Mouse (Mus musculus) midbrain, embryonic 14.5 days (tissue): ENCODE data around the gene Kcnma1. TPM values are rescaled to one million over a fixed set of nuclear protein-coding genes. Genes with fewer than 3 reads are reported as not detected.

Experiments used
- ATAC-seq: fragments of 200-750 bp; cut with Nextera tagmentation; 2 replicates; pipeline ENCODE4 v1.8.0; 2017; ENCODE audit warnings: moderate number of reproducible peaks, moderate library complexity; ENCODE audit not compliant: low FRiP score, low TSS enrichment
- DNase-seq: peaks from one replicate; pipeline ENCODE4 v3.0.0-alpha.2; 2015
- H3K27ac ChIP-seq: fragments of 300-500 bp; sonication (generic); replicated peaks from 2 replicates; pipeline ENCODE4 v1.5.1; 2014; ENCODE audit warnings: mild to moderate bottlenecking, low read depth, low read length, moderate library complexity
- H3K27me3 ChIP-seq: fragments of 300-500 bp; sonication (generic); 2 replicates; pipeline ENCODE4 v1.6.1; 2014; ENCODE audit warnings: low read length, control low read depth, mixed read lengths; ENCODE audit not compliant: control insufficient read depth, insufficient read depth
- H3K36me3 ChIP-seq: fragments of 300-500 bp; sonication (generic); 2 replicates; pipeline ENCODE4 v1.6.1; 2014; ENCODE audit warnings: low read length, control low read depth; ENCODE audit not compliant: control insufficient read depth, insufficient read depth
- H3K4me1 ChIP-seq: fragments of 300-500 bp; sonication (generic); 2 replicates; pipeline ENCODE4 v1.6.1; 2014; ENCODE audit warnings: mild to moderate bottlenecking, antibody characterized with exemption, low read length, control low read depth; ENCODE audit not compliant: control insufficient read depth, insufficient read depth
- H3K4me2 ChIP-seq: fragments of 300-500 bp; sonication (generic); 2 replicates; pipeline ENCODE4 v1.6.1; 2014; ENCODE audit warnings: mild to moderate bottlenecking, low read length, moderate library complexity
- H3K4me3 ChIP-seq: fragments of 300-500 bp; sonication (generic); replicated peaks from 2 replicates; pipeline ENCODE4 v1.5.1; 2014; ENCODE audit warnings: low read depth, low read length
- H3K9ac ChIP-seq: fragments of 300-500 bp; sonication (generic); replicated peaks from 2 replicates; pipeline ENCODE4 v1.6.1; 2014; ENCODE audit warnings: mild to moderate bottlenecking, low read length, moderate library complexity
- H3K9me3 ChIP-seq: fragments of 300-500 bp; sonication (generic); 2 replicates; pipeline ENCODE4 v1.6.1; 2016; ENCODE audit warnings: low read length, control low read depth, mixed read lengths; ENCODE audit not compliant: control insufficient read depth
- WGBS: fragments of 180-500 bp; shearing (Covaris S2); extraction: QIAGEN DNeasy Blood & Tissue Kit; methylation state at CpG from one replicate; pipeline ENCODE4 v1.1.7; 2014; 5-methylcytosine and 5-hydroxymethylcytosine counted together
- polyA plus RNA-seq: library from polyadenylated mRNA; unstranded; fragments of >200 nt; fragmentation: Nextera tagmentation; extraction: Ambion mirVana; gene quantifications from 2 replicates; pipeline ENCODE4 v1.2.1, GENCODE M21; 2014

Gene Kcnma1
- polyA plus RNA-seq, 1 experiment from 2014 or later: 17.8 TPM

- H3K4me2 ChIP-seq: no peak overlapping the region
- H3K27ac ChIP-seq: no peak overlapping the region
- H3K27me3 ChIP-seq: no peaks in the 10 kb centered on the region
- H3K9me3 ChIP-seq: no peaks in the 10 kb centered on the region
- ATAC-seq (no peak), DNase-seq (no peak)
- no peak overlapping the region for H3K4me3 ChIP-seq
- no peaks in the 10 kb centered on the region for H3K4me1 ChIP-seq
- 54% methylated on average over 4 of the region's 4 CpGs for WGBS
- H3K36me3 ChIP-seq: no peaks in the 10 kb centered on the region
- H3K9ac ChIP-seq: no peak overlapping the region
Observed at GRCm38 (mm10) chr14:23266554-23267309, 747.6 kb downstream of the Kcnma1 start.

GRCm38 (mm10) chr14:23253154-23253553 is 761.1 kb downstream of the Kcnma1 start:
- Histone ChIP-seq H3K27me3 (no peaks in the 10 kb centered on the region), H3K4me2 (no peak overlapping the region), H3K9me3 (no peaks in the 10 kb centered on the region), H3K9ac (no peak overlapping the region), H3K4me1 (no peaks in the 10 kb centered on the region), H3K4me3 (no peak overlapping the region), H3K27ac (no peak overlapping the region), H3K36me3 (no peaks in the 10 kb centered on the region)
- 93% methylated on average over 4 of the region's 4 CpGs for WGBS
- DNase-seq (no peak), ATAC-seq (no peak)

DNA sequence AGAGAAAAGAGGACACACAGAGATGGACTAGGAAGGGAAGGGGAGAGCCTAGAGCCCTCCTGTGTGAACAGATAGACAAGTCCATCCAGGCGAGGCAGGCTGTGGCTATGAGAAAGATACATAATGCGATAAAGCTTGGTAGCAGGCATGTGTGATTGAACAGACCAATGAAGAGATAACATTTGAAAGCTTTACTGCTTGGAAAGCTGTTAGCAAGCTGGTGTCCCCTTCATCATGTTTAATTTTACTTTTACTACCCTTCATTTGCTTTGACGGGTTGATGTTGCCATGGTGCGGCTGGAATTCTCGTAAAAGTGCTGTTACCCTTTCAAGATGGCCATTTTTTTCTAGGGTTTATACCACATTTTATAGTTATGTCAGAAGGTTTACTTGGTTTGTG is 769.8 kb downstream of the Kcnma1 start:
- Histone ChIP-seq H3K4me3 (no peak overlapping the region), H3K27ac (no peak overlapping the region), H3K4me1 (no peaks in the 10 kb centered on the region), H3K36me3 (no peaks in the 10 kb centered on the region), H3K9me3 (no peaks in the 10 kb centered on the region), H3K27me3 (no peaks in the 10 kb centered on the region), H3K9ac (no peak overlapping the region), H3K4me2 (no peak overlapping the region)
- no peak for DNase-seq
- no peak for ATAC-seq
- 80% methylated on average over 5 of the region's 5 CpGs for WGBS

- no peak for ATAC-seq
- Histone ChIP-seq H3K9ac (no peak overlapping the region), H3K9me3 (no peaks in the 10 kb centered on the region), H3K4me3 (no peak overlapping the region), H3K4me1 (no peaks in the 10 kb centered on the region), H3K27ac (no peak overlapping the region), H3K4me2 (no peak overlapping the region), H3K36me3 (no peaks in the 10 kb centered on the region), H3K27me3 (no peaks in the 10 kb centered on the region)
- DNase-seq: no peak
Observed at GRCm38 (mm10) chr14:23243857-23244256, 770.4 kb downstream of the Kcnma1 start.

Other genes starting within 250 kb of the Kcnma1 start
- gene Dlg5, start 231.4 kb upstream of the Kcnma1 start, polyA plus RNA-seq: 32.9 TPM in 2 replicates